Mouse (Mus musculus): Measurements from ENCODE around the gene Rps27.
A peak's percentile ranks its signal among the peaks of the same experiment; 100 is the strongest.
"Not testable (repeated sequence)": the region's sequence is repeated elsewhere in the genome, so short reads cannot be mapped to it uniquely, and the experiment has no call there.

Gene Rps27

GRCm38 (mm10) chr3:90213377-90213866 is at the start of gene Rps27, which contains the start of gene Rab13:
Gene Rps27 (minus strand): TSS chr3:90213651.
Gene Rab13 (plus strand): TSS chr3:90213695.
- peak; percentile 88 for DNase-seq (ENCODE audit: extremely low read depth, insufficient read length, low spot score)

- no peak for DNase-seq (ENCODE audit: extremely low read depth, insufficient read length, low spot score)
Measured at GRCm38 (mm10) chr3:90258521-90258920, 45.1 kb upstream of the Rps27 start.

- DNase-seq (ENCODE audit: extremely low read depth, insufficient read length, low spot score): no peak
Measured at GRCm38 (mm10) chr3:90256731-90257530, 43.5 kb upstream of the Rps27 start.

- DNase-seq (ENCODE audit: extremely low read depth, insufficient read length, low spot score): no peak
Measured at GRCm38 (mm10) chr3:90255784-90256353, 42.4 kb upstream of the Rps27 start.

GRCm38 (mm10) chr3:90255194-90255565 is 41.7 kb upstream of the Rps27 start:
- no peak for DNase-seq (ENCODE audit: extremely low read depth, insufficient read length, low spot score)

GRCm38 (mm10) chr3:90254419-90255193 is 41.2 kb upstream of the Rps27 start:
- DNase-seq (ENCODE audit: extremely low read depth, insufficient read length, low spot score): no peak

- peak; percentile 97 for DNase-seq (ENCODE audit: extremely low read depth, insufficient read length, low spot score)
Measured at GRCm38 (mm10) chr3:90253653-90254418, 40.4 kb upstream of the Rps27 start, which contains the start of gene Crtc2. Gene Crtc2 (plus strand): TSS chr3:90254163.

- DNase-seq (ENCODE audit: extremely low read depth, insufficient read length, low spot score): not testable (repeated sequence)
Measured at GRCm38 (mm10) chr3:90253174-90253573, 39.7 kb upstream of the Rps27 start.

- DNase-seq (ENCODE audit: extremely low read depth, insufficient read length, low spot score): not testable (repeated sequence)
Measured at GRCm38 (mm10) chr3:90252659-90253058, 39.2 kb upstream of the Rps27 start.

GRCm38 (mm10) chr3:90251731-90252226 is 38.3 kb upstream of the Rps27 start:
- DNase-seq (ENCODE audit: extremely low read depth, insufficient read length, low spot score): not testable (repeated sequence)

GRCm38 (mm10) chr3:90250791-90251190 is 37.3 kb upstream of the Rps27 start:
- DNase-seq (ENCODE audit: extremely low read depth, insufficient read length, low spot score): no peak

GRCm38 (mm10) chr3:90248746-90249100 is 35.3 kb upstream of the Rps27 start:
- DNase-seq (ENCODE audit: extremely low read depth, insufficient read length, low spot score): peak; percentile 65

GRCm38 (mm10) chr3:90247960-90248745 is 34.7 kb upstream of the Rps27 start, which contains the start of gene Slc39a1:
Gene Slc39a1 (plus strand): TSS chr3:90248172.
- DNase-seq (ENCODE audit: extremely low read depth, insufficient read length, low spot score): peak; percentile 87

GRCm38 (mm10) chr3:90247630-90247959 is 34.1 kb upstream of the Rps27 start:
- no peak for DNase-seq (ENCODE audit: extremely low read depth, insufficient read length, low spot score)

GRCm38 (mm10) chr3:90245406-90245805 is 32.0 kb upstream of the Rps27 start:
- no peak for DNase-seq (ENCODE audit: extremely low read depth, insufficient read length, low spot score)

GRCm38 (mm10) chr3:90242984-90243775 is 29.7 kb upstream of the Rps27 start, which contains the start of gene Creb3l4:
Gene Creb3l4 (minus strand): TSS chr3:90243512.
- DNase-seq (ENCODE audit: extremely low read depth, insufficient read length, low spot score): no peak

GRCm38 (mm10) chr3:90241669-90242358 is 28.4 kb upstream of the Rps27 start:
- DNase-seq (ENCODE audit: extremely low read depth, insufficient read length, low spot score): no peak

- no peak for DNase-seq (ENCODE audit: extremely low read depth, insufficient read length, low spot score)
Measured at GRCm38 (mm10) chr3:90241251-90241650, 27.8 kb upstream of the Rps27 start.

All from 3134 (cell line).